Mouse (Mus musculus) splenic B cell, adult 2 months (primary cell): ENCODE results near the gene 4930518I15Rik.
"Not testable (repeated sequence)": the region's sequence is repeated elsewhere in the genome, so short reads cannot be mapped to it uniquely, and the experiment has no call there.

Source experiments
- DNase-seq: peaks from one replicate; pipeline ENCODE4 v3.0.0-alpha.2; 2011; ENCODE audit warnings: low read depth, low spot score
- H3K27me3 ChIP-seq: 2 replicates; pipeline ENCODE4 v1.6.1; 2012; ENCODE audit warnings: mild to moderate bottlenecking, low read length, moderate library complexity, mixed read lengths; ENCODE audit not compliant: control insufficient read depth, poor library complexity, insufficient read depth, severe bottlenecking
- H3K36me3 ChIP-seq: 2 replicates; pipeline ENCODE4 v1.6.1; 2012; ENCODE audit warnings: mild to moderate bottlenecking, low read length, moderate library complexity, mixed read lengths; ENCODE audit not compliant: control insufficient read depth, poor library complexity, insufficient read depth, severe bottlenecking

The 4930518I15Rik gene

DNA sequence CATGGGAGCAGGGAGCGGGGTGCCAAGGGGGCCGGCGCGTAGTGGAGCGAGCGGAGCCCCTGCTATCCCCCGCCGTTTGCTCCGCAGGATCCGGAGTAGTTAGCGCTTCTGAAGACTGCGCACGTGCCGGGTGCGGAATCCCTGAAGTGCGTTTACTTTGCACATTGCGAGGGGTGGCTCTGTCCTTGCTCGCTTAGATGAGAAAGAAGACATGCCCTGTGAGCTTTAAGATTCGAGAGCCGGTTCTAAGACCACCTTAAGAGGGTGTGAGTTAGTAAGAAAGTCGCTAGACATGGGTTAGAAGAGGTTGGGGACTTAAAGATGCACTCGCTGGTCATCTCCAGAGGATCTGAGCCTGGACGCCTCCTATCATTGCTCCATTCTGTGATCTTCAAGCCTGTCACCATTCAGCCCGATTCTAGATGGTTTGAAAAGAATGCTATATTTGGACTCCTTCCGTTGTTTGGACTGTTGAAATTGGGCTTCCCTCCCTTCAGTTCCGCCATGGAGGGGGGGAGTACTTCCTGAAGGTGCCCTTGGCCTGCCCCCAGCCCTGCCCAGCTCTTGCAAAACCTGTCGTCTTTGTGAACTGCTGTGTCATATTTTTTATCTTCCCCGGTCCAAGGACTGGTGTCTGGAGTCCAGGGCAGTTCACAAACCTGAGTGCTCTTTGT lies 5.9 kb upstream of the 4930518I15Rik start:
- peak; percentile 54 for DNase-seq
- no peaks in the 10 kb centered on the region for H3K27me3 ChIP-seq

DNA sequence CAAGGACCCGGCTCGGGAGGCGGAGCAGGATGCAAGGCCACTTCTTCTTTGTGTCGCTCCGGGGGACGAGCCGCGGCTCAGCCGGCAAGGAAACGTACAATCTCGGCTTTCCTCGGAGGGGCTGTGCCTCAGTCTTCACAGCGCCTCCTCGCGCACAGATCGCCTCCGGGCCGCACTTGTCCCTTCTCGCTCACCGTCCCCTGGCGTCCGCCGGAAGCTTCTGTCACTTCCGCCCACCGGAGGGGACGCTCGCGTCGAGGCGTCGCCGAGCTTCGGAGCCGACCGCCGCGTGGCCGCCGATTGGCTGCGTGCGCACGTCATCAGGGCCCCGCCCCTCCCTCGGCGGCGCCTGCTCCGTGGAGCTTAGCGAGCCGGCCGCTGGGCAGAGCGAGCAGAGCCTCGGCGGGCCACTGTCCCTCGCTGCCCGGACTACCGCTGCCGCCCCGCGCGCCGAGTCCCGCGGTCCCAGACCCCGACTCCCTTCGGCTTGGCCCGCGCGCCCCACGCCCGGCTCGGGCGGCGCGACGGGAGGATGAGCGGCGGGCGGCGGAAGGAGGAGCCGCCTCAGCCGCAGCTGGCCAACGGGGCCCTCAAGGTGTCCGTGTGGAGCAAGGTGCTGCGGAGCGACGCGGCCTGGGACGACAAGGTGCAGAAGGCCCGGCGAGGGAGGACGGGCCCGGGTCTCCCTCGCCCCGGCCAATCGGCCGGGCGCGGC lies 5.2 kb upstream of the 4930518I15Rik start, which contains the start of gene Rab5if:
Rab5if (plus strand) TSS at position 357 of the 715 bp plus-strand sequence.
- DNase-seq = peak; percentile 98
- no peaks in the 10 kb centered on the region for H3K27me3 ChIP-seq

More for the DNA sequence above, 5.9 kb upstream of the 4930518I15Rik start:
- H3K36me3 ChIP-seq = peaks cover 6% of the 10 kb centered on the region

DNA sequence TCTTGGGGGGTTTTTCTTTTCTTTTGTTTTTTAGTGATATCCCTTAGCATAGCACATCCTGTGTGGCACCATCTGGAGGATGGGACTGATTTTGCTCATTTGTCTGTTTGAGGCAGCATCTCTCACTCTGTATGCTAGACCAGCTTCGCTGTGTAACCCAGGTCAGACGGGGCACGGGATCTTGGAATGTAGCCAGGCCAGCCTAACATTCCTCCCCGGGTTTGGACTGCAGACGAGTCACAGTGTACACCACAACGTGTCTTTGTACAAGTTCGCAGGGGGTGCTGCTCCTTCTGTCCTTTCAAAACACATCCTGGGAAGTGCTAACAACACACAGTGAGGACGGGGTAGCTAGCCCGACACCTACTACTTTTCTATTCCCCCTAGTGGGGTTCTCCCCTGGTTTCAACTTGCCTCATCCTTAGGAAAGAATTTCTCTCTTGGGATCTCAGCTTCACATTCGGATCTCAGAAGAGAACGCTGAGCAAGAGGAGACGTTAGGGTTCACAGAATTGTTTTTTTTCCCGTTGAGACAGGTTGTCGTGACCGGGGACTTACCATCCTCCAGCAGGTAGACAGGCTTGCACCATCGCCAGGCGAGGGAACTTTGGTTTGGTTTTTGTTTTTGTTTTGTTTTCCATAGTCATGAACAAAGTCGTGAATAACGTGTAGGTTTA lies 4.4 kb upstream of the 4930518I15Rik start:
- Histone ChIP-seq H3K36me3 (peaks cover 1% of the 10 kb centered on the region; the same call in 1 of the 2 replicates), H3K27me3 (no peaks in the 10 kb centered on the region)
- peak; percentile 44 for DNase-seq

More for the DNA sequence above, 5.2 kb upstream of the 4930518I15Rik start, which contains the start of gene Rab5if:
- peaks cover 2% of the 10 kb centered on the region for H3K36me3 ChIP-seq

GRCm38 (mm10) chr2:156858671-156859070 lies 925 bp upstream of the 4930518I15Rik start:
- Histone ChIP-seq H3K27me3 (no peaks in the 10 kb centered on the region), H3K36me3 (no peaks in the 10 kb centered on the region)
- no peak for DNase-seq

DNA sequence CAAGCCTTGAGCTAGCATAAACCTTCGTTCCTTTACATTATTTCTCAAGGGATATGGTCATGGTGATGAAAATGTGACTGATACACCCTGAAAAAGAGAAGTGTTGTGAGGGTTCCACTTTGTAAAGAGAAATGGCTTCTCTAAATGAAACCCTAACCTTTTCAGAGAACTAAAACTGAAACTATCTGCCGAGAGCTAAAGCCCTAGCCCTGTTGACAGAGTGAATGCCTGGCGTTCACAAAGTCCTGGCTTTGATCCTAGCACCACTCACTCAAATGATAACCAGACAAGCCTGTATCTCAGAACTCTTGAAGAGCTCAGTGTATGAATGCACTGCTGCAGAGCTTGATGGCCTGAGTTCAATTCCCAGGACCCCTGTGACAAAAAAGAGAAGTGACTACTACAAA lies 358 bp downstream of the 4930518I15Rik start:
- no peaks in the 10 kb centered on the region for H3K36me3 ChIP-seq
- DNase-seq = peak; percentile 60
- no peaks in the 10 kb centered on the region for H3K27me3 ChIP-seq

DNA sequence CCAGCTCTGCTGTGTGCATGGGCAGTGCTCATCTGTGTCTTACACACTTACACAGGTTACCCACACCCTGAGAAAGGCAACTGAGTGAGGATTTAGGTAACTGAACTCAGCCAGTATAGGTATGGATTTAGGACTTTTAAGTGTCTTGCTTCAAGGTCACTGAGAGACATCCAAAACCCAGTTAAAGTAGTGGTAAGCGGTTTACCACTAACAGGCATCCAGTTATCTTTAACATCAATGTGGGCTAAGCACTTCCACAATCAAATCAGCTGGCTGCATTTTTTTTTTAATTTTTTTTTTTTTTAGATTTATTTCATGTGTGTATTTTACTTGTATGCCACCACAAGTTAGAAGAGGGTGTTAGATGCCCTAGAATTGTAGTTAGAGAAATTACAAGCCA lies 1.4 kb downstream of the 4930518I15Rik start:
- peaks cover 2% of the 10 kb centered on the region; the same call in 1 of the 2 replicates for H3K36me3 ChIP-seq
- no peak for DNase-seq
- H3K27me3 ChIP-seq = no peaks in the 10 kb centered on the region

- H3K36me3 ChIP-seq, DNase-seq, H3K27me3 ChIP-seq: not testable (repeated sequence)
Observed at GRCm38 (mm10) chr2:156853999-156854771, 3.6 kb downstream of the 4930518I15Rik start.

DNA sequence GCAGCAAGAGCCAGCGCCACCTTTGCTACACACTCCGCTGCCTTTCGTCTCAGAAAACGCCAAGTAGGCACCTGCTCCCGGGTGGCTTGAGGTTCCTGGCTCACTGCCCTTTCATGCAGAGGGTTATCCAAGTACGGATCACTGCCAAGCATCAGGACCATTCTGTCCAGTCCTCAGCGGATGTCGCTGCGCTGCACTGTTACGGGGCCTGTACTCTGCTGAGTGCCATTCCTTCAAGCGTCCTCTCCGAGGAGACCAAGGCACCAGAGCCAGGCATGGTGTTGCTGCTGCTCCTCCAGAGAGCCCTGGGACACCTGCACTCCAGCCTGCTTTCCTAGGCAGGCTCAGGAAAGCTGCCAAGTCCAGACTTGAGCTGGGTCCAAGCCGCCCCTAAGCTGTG lies 4.2 kb downstream of the 4930518I15Rik start:
- not testable (repeated sequence) for H3K27me3 ChIP-seq, H3K36me3 ChIP-seq, DNase-seq

DNA sequence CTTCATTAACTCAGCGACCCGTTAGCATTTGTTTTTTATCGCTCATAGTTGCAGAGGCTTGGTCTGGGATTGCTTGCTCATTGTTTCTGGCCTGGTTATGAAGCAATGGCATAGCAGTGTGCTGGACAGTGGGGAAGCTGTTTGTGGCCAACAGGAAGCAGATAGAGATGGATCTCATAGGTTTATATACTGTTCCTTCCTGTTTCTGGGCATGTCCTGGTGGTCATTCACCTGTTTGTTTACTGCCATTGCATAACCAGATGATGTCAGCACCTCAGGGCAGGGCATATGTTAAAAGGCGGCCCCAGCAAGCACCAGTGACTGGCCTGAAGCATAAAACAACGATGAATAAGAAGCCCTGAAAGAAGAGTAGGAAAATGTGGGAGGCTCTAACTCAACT lies 7.2 kb downstream of the 4930518I15Rik start:
- H3K36me3 ChIP-seq = peaks cover 4% of the 10 kb centered on the region
- no peaks in the 10 kb centered on the region for H3K27me3 ChIP-seq
- no peak for DNase-seq

DNA sequence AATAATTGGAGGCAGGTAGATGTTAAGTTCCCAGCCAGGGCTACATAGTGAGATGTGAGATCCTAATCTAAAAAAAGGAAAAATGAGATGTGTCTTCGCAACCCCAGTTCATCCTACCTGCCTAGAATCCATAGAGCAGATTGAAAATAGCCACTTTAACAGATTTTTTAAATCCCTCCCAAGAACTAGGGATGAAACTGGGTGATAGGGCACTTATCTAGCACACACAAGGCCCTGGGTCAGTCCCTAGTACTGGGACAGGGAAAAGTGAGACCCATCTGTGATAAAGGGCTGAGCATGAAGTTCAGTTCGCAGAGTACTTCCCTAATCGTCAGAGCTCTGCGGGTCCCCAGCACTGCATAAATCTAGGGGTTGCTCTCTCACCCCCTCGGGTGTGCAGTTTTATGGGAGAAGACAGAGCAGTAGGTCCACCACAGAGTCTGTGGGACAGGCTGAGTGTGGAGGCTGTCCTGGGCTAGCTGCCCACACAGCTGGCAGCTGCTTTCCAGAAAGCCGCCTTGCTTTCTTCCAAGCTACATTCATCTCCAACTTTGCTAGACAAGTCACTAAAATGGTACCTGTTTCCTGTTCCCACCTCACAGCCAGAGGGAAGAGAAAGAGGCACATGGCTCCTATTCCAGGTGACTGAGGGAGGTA lies 9.1 kb downstream of the 4930518I15Rik start:
- H3K36me3 ChIP-seq = peaks cover 6% of the 10 kb centered on the region
- no peak for DNase-seq
- H3K27me3 ChIP-seq = no peaks in the 10 kb centered on the region

- H3K27me3 ChIP-seq = no peaks in the 10 kb centered on the region
- no peak for DNase-seq
- H3K36me3 ChIP-seq = peaks cover 6% of the 10 kb centered on the region
Observed at GRCm38 (mm10) chr2:156847653-156848052, 10.1 kb downstream of the 4930518I15Rik start.

DNA sequence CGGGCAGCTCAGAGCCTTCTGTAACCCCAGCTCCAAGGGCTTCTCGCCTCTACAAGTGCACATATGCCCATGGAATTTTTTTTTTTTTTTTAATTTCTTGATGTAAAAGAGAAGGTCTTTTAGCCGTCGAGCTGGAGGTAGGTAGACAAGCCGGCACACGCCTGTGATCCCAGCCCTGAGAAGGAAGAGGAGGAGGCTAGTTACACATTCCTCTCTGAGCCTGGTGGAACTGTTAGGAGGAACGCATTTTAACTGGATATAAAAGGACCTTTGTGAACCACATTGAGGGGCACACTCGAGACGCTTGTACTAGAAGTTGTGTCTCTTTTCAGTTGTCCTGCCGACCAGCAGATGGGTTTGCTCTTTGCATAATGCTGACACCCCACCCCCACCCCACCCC lies 13.0 kb downstream of the 4930518I15Rik start:
- Histone ChIP-seq H3K36me3 (peaks cover 5% of the 10 kb centered on the region; the same call in 1 of the 2 replicates), H3K27me3 (no peaks in the 10 kb centered on the region)
- no peak for DNase-seq

DNA sequence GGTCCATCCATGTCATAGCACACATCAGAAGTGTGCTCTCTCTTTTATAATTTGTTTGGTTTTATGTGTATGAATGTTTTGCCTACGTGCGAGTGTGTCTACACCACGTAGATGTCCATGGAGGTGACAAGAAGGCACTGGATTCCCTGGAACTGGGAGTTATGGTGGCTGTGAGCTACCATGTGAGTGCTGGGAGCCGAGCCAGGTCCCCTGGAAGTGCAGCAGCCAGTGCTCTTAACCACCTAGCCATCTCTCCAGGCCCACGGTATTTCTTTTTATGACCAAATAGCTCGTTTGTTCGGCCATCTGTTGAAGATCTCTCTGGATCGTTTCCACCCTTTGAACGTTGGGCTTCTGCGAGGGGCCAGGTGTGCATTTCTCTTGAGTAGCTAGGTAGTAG lies 14.4 kb downstream of the 4930518I15Rik start:
- no peak for DNase-seq
- Histone ChIP-seq H3K27me3 (no peaks in the 10 kb centered on the region), H3K36me3 (peaks cover 5% of the 10 kb centered on the region; the same call in 1 of the 2 replicates)

DNA sequence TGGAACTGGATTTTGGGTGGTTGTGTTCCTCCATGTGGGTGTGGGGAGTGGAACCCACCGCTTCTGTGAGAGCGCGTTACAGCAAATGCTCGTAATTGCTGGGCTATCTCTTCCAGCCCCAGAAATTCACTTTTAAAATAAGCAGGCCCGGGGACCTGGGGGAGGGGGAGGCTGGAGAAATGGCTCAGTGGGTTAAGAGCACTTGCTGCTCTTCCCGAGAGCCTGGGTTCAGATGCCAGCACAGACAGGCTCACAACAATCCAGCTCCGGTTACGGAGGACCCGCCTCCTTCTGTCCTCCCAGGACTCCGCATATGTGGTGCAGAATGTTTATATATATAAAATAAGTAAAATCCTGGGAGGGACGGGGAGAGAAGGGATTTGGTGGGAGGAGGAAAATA lies 15.0 kb downstream of the 4930518I15Rik start:
- Histone ChIP-seq H3K27me3 (no peaks in the 10 kb centered on the region), H3K36me3 (peaks cover 5% of the 10 kb centered on the region; the same call in 1 of the 2 replicates)
- no peak for DNase-seq
